Mouse (Mus musculus) erythroblast, embryonic 14.5 days (primary cell): ENCODE data around the gene Numb.

Experiments
- GATA1 ChIP-seq: IDR thresholded peaks from 2 replicates; pipeline ENCODE4 v1.6.1; 2012; ENCODE audit warnings: low read length, inconsistent platforms, mixed read lengths
- TAL1 ChIP-seq: IDR thresholded peaks from 3 replicates; pipeline ENCODE4 v1.6.1; 2012; ENCODE audit warnings: low read length, inconsistent platforms, mixed read lengths

GRCm38 (mm10) chr12:83760201-83760600 is 161.5 kb downstream of the Numb start:
- TF ChIP-seq GATA1 (no peak), TAL1 (no peak)
